Mouse (Mus musculus) liver, postnatal 0 days (tissue): Measurements from ENCODE around the gene Ctf1.

Experiments
- CTCF ChIP-seq: sonication (generic); IDR thresholded peaks from 2 replicates; pipeline ENCODE4 v1.5.1; 2016; ENCODE audit warnings: antibody characterized with exemption, low read depth
- EP300 ChIP-seq: IDR thresholded peaks from 2 replicates; pipeline ENCODE4 v1.6.1; 2016; ENCODE audit warnings: antibody characterized with exemption, low read depth, mild to moderate bottlenecking

DNA sequence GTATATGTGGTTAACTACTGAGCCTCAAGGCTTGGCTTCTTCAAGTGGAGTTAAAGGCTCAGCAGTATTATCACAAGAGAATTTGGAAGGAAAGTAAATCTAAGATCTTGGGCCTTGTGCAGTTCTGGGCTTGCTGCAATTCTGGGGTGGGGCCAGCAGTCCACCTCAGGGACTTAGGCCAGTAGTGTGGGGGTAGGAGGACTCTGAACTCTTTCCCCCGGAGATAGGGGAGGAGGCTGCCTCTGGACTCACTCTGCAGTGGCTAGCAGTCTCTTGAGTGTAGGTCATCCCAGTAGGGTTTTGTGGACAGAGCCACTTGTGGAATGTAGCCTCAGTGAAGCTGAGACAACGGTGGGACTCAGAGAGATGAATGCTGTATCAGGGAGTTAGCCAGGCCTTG, 53.2 kb downstream of the Ctf1 start:
- no peak for TF ChIP-seq CTCF
- no peak for TF ChIP-seq EP300
